Mouse (Mus musculus) midbrain, embryonic 11.5 days (tissue): ENCODE measurements at regions not wholly inside any gene's neighbourhood (a gene's known extent, or its start where the extent isn't known, plus 50 kb on each side); places are given as distances from the start of the nearest gene placed in this dataset.
A peak's percentile ranks its signal among the peaks of the same experiment; 100 is the strongest.

Experiments used
- ATAC-seq: fragments of 200-750 bp; cut with Nextera tagmentation; 2 replicates; pipeline ENCODE4 v1.8.0; 2017; ENCODE audit warnings: moderate TSS enrichment, moderate library complexity; ENCODE audit not compliant: low FRiP score
- DNase-seq: peaks from one replicate; pipeline ENCODE4 v3.0.0; 2015; ENCODE audit warnings: low spot score; ENCODE audit errors: missing footprints
- H3K27ac ChIP-seq: fragments of 300-500 bp; sonication (generic); 2 replicates; pipeline ENCODE4 v1.5.1; 2014; ENCODE audit warnings: low read depth, low read length
- H3K27me3 ChIP-seq: fragments of 300-500 bp; sonication (generic); 2 replicates; pipeline ENCODE4 v1.6.1; 2014; ENCODE audit warnings: mild to moderate bottlenecking, low read length, moderate library complexity, mixed read lengths; ENCODE audit not compliant: control insufficient read depth, insufficient read depth
- H3K36me3 ChIP-seq: fragments of 300-500 bp; sonication (generic); 2 replicates; pipeline ENCODE4 v1.6.1; 2014; ENCODE audit warnings: mild to moderate bottlenecking, low read length, moderate library complexity, mixed read lengths; ENCODE audit not compliant: control insufficient read depth, insufficient read depth
- H3K4me1 ChIP-seq: fragments of 300-500 bp; sonication (generic); 2 replicates; pipeline ENCODE4 v1.6.1; 2014; ENCODE audit warnings: low read length; ENCODE audit not compliant: control insufficient read depth, insufficient read depth
- H3K4me2 ChIP-seq: fragments of 300-500 bp; sonication (generic); 2 replicates; pipeline ENCODE4 v1.6.1; 2014; ENCODE audit warnings: mild to moderate bottlenecking, moderate library complexity
- H3K4me3 ChIP-seq: fragments of 300-500 bp; sonication (generic); 2 replicates; pipeline ENCODE4 v1.5.1; 2014; ENCODE audit warnings: low read depth, low read length
- H3K9ac ChIP-seq: fragments of 300-500 bp; sonication (generic); 2 replicates; pipeline ENCODE4 v1.6.1; 2014; ENCODE audit warnings: low read length
- H3K9me3 ChIP-seq: fragments of 300-500 bp; sonication (generic); 2 replicates; pipeline ENCODE4 v1.6.1; 2016; ENCODE audit warnings: low read length; ENCODE audit not compliant: control insufficient read depth
- WGBS: fragments of 180-500 bp; shearing (Covaris S2); extraction: QIAGEN DNeasy Blood & Tissue Kit; methylation state at CpG from one replicate; pipeline ENCODE4 v1.1.7; 2014; 5-methylcytosine and 5-hydroxymethylcytosine counted together

- Histone ChIP-seq H3K9ac (no peak overlapping the region), H3K27ac (no peak overlapping the region), H3K4me1 (peaks cover 3% of the 10 kb centered on the region; the same call in 1 of the 2 replicates), H3K4me2 (no peak overlapping the region), H3K4me3 (no peak overlapping the region), H3K36me3 (no peaks in the 10 kb centered on the region), H3K27me3 (no peaks in the 10 kb centered on the region), H3K9me3 (no peaks in the 10 kb centered on the region)
- ATAC-seq (no peak), DNase-seq (peak; percentile 65)
- WGBS, result 78% methylated on average over 5 of the region's 5 CpGs
Observed at GRCm38 (mm10) chr1:119167443-119167842, 114.0 kb upstream of the Gli2 start.

GRCm38 (mm10) chr1:119166286-119166685 is 112.9 kb upstream of the Gli2 start:
- Histone ChIP-seq H3K9ac (no peak overlapping the region), H3K9me3 (no peaks in the 10 kb centered on the region), H3K27me3 (no peaks in the 10 kb centered on the region), H3K4me1 (peaks cover 3% of the 10 kb centered on the region; the same call in 1 of the 2 replicates), H3K4me2 (no peak overlapping the region), H3K36me3 (no peaks in the 10 kb centered on the region), H3K4me3 (no peak overlapping the region), H3K27ac (no peak overlapping the region)
- peak; percentile 71 for DNase-seq
- peak; percentile 38; the same call in 1 of the 2 replicates for ATAC-seq
- 71% methylated on average over 7 of the region's 7 CpGs for WGBS

- 88% methylated on average over 5 of the region's 5 CpGs for WGBS
- no peak overlapping the region for H3K9ac ChIP-seq
- peaks cover 3% of the 10 kb centered on the region; the same call in 1 of the 2 replicates for H3K4me1 ChIP-seq
- ATAC-seq (no peak), DNase-seq (peak; percentile 68)
- H3K27me3 ChIP-seq, result no peaks in the 10 kb centered on the region
- no peak overlapping the region for H3K4me3 ChIP-seq
- no peak overlapping the region for H3K4me2 ChIP-seq
- no peaks in the 10 kb centered on the region for H3K36me3 ChIP-seq
- no peak overlapping the region for H3K27ac ChIP-seq
- H3K9me3 ChIP-seq, result no peaks in the 10 kb centered on the region
Observed at GRCm38 (mm10) chr1:119164811-119165210, 111.4 kb upstream of the Gli2 start.

GRCm38 (mm10) chr1:119163846-119164245 is 110.4 kb upstream of the Gli2 start:
- H3K27me3 ChIP-seq, result no peaks in the 10 kb centered on the region
- DNase-seq (peak; percentile 61), ATAC-seq (no peak)
- H3K36me3 ChIP-seq, result no peaks in the 10 kb centered on the region
- no peak overlapping the region for H3K4me3 ChIP-seq
- H3K4me1 ChIP-seq, result peaks cover 3% of the 10 kb centered on the region; the same call in 1 of the 2 replicates
- H3K9ac ChIP-seq, result no peak overlapping the region
- H3K27ac ChIP-seq, result no peak overlapping the region
- H3K4me2 ChIP-seq, result no peak overlapping the region
- H3K9me3 ChIP-seq, result no peaks in the 10 kb centered on the region

DNA sequence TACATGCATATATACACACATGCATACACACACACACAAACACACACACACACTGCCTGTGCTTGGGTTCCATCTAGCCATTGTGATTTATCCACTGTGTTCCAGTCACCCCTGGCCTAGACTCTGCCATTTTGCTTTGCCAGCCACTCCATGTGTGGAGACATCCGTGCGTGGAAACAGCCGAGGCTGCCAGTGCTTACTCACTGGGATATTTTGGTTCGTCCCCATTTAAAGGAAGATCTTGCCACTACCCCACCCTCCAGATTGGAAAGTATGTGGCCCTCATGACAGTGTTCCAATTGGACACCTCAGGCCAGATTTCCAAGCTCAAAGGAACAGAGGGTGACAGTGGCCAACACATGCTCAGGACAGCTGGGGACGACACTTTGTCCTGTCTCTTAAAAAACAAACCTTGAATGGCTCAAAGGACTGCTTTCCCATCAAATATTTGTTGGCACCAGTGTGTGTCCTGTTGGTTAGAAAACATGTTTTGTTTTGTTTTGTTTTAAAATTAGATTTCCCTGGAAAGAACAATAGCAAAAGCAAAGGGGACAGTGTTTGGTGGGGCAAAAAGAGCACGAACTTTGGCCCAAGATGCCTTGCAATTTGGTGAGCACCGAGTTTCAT is 109.8 kb upstream of the Gli2 start:
- H3K36me3 ChIP-seq, result no peaks in the 10 kb centered on the region
- no peak overlapping the region for H3K9ac ChIP-seq
- H3K27ac ChIP-seq, result no peak overlapping the region
- H3K4me3 ChIP-seq, result no peak overlapping the region
- no peaks in the 10 kb centered on the region for H3K27me3 ChIP-seq
- DNase-seq (peak; percentile 37), ATAC-seq (no peak)
- H3K9me3 ChIP-seq, result no peaks in the 10 kb centered on the region
- no peak overlapping the region for H3K4me2 ChIP-seq
- peaks cover 3% of the 10 kb centered on the region; the same call in 1 of the 2 replicates for H3K4me1 ChIP-seq
- 87% methylated on average over 7 of the region's 7 CpGs for WGBS

- no peak overlapping the region for H3K4me2 ChIP-seq
- H3K36me3 ChIP-seq, result no peaks in the 10 kb centered on the region
- DNase-seq (peak; percentile 12), ATAC-seq (no peak)
- no peaks in the 10 kb centered on the region for H3K9me3 ChIP-seq
- no peaks in the 10 kb centered on the region for H3K27me3 ChIP-seq
- H3K4me1 ChIP-seq, result peaks cover 3% of the 10 kb centered on the region; the same call in 1 of the 2 replicates
- WGBS, result 91% methylated on average over 3 of the region's 3 CpGs
- no peak overlapping the region for H3K4me3 ChIP-seq
- no peak overlapping the region for H3K9ac ChIP-seq
- no peak overlapping the region for H3K27ac ChIP-seq
Observed at GRCm38 (mm10) chr1:119161751-119162150, 108.3 kb upstream of the Gli2 start.

DNA sequence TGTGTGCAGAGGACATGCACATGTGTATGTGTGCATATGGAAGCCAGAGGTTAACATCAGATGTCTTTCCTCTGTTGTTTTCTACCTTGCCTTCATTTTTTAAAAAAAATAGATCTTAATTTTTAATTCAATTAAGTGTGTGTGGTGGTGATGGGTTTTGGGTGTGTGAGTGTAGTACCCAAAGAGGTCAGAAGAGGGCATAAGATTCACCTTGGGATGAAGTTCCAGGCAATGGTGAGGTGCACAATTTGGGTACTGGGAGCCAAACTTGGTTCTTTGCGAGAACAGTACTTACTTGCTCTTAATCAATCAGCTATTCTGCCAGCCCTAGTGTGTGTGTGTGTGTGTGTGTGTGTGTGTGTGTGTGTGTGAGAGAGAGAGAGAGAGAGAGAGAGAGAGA is 106.9 kb upstream of the Gli2 start:
- H3K36me3 ChIP-seq, result no peaks in the 10 kb centered on the region
- no peak overlapping the region for H3K9ac ChIP-seq
- no peak overlapping the region for H3K27ac ChIP-seq
- 88% methylated on average over 1 of the region's 1 CpGs for WGBS
- ATAC-seq (no peak), DNase-seq (peak; percentile 60)
- H3K4me2 ChIP-seq, result no peak overlapping the region
- no peaks in the 10 kb centered on the region for H3K4me1 ChIP-seq
- no peak overlapping the region for H3K4me3 ChIP-seq
- H3K27me3 ChIP-seq, result no peaks in the 10 kb centered on the region
- H3K9me3 ChIP-seq, result no peaks in the 10 kb centered on the region

DNA sequence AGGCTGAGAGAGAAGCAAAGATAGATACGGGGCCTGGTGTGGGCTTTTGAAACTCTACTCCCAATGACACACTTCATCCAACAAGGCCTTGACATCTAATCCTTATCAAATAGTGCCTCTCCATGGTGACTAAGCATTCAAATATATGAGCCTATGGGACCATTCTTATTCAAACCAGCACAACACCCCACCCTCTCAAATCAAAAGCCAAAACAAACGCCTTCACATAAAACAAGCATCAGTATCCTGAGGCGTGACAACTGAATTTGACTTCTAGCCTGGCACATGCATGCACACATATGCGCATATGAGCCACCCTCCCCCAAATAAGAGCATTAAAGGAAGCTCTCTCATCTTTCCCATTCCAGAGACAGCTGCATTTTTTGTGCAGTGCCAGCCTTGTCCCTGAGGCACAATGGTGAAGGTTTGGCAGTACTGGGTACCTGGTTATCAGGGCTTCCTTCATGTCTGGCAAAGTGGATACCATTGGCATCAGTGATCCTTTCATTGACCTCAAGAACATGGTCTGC is 103.8 kb upstream of the Gli2 start:
- DNase-seq (no peak), ATAC-seq (no peak)
- Histone ChIP-seq H3K27ac (no peak overlapping the region), H3K9ac (no peak overlapping the region), H3K4me1 (no peaks in the 10 kb centered on the region), H3K9me3 (no peaks in the 10 kb centered on the region), H3K27me3 (no peaks in the 10 kb centered on the region), H3K36me3 (no peaks in the 10 kb centered on the region), H3K4me2 (no peak overlapping the region), H3K4me3 (no peak overlapping the region)
- 80% methylated on average over 4 of the region's 4 CpGs for WGBS

GRCm38 (mm10) chr1:119153619-119154018 is 100.2 kb upstream of the Gli2 start:
- Histone ChIP-seq H3K27me3 (no peaks in the 10 kb centered on the region), H3K4me2 (no peak overlapping the region), H3K36me3 (no peaks in the 10 kb centered on the region), H3K27ac (no peak overlapping the region), H3K9ac (no peak overlapping the region), H3K9me3 (no peaks in the 10 kb centered on the region), H3K4me3 (no peak overlapping the region), H3K4me1 (no peaks in the 10 kb centered on the region)
- DNase-seq, result no peak
- no peak for ATAC-seq
- WGBS, result 98% methylated on average over 4 of the region's 4 CpGs
